Mouse (Mus musculus) CD4-positive naive resting alpha-beta T cell, adult 76 days (primary cell): ENCODE results near the gene Tubg1. TPM values are rescaled to one million over a fixed set of nuclear protein-coding genes. Genes with fewer than 3 reads are reported as not detected.

Source experiments
- total RNA-seq: library from RNA; stranded (reverse); gene quantifications from one replicate; pipeline ENCODE4 v1.2.4, GENCODE M21; 2023

Tubg1 gene
- 12.4 TPM for total RNA-seq

GRCm38 (mm10) chr11:101119761-101120544 is at the start of gene Tubg1, which contains the start of gene Retreg3:
Gene Tubg1 (plus strand): TSS chr11:101119938.
Gene Retreg3 (minus strand): TSS chr11:101119893.

GRCm38 (mm10) chr11:101078121-101078520 is 41.6 kb upstream of the Tubg1 start, which contains the start of gene Hsd17b1:
Gene Hsd17b1 (plus strand): TSS chr11:101078411.

GRCm38 (mm10) chr11:101082208-101083082 is 37.3 kb upstream of the Tubg1 start, which contains the start of gene Coasy:
Gene Coasy (plus strand): TSS chr11:101082565.

GRCm38 (mm10) chr11:101086756-101087681 is 32.7 kb upstream of the Tubg1 start, which contains the start of gene Mlx:
Gene Mlx (plus strand): TSS chr11:101087277.

GRCm38 (mm10) chr11:101095314-101096024 is 24.3 kb upstream of the Tubg1 start, which contains the start of gene Psmc3ip:
Gene Psmc3ip (minus strand): TSS chr11:101095436.

GRCm38 (mm10) chr11:101155728-101156371 is 36.1 kb downstream of the Tubg1 start, which contains the start of gene Tubg2:
Gene Tubg2 (plus strand): TSS chr11:101155907.

GRCm38 (mm10) chr11:101170354-101170810 is 50.6 kb downstream of the Tubg1 start, which contains the start of gene Cntnap1:
Gene Cntnap1 (plus strand): TSS chr11:101170523.

GRCm38 (mm10) chr11:101170811-101171610 is 51.3 kb downstream of the Tubg1 start, which contains the start of gene Plekhh3:
Gene Plekhh3 (minus strand): TSS chr11:101171351.

GRCm38 (mm10) chr11:101174851-101175628 is 55.3 kb downstream of the Tubg1 start, which contains the start of gene Ccr10:
Gene Ccr10 (minus strand): TSS chr11:101175443.

Other genes starting within 250 kb of the Tubg1 start
- 380 TPM for gene Stat3, start 180.4 kb upstream of the Tubg1 start, total RNA-seq
- gene Cavin1, start 149.1 kb upstream of the Tubg1 start, total RNA-seq: 0.15 TPM
- 7.9 TPM for gene Atp6v0a1, start 110.5 kb upstream of the Tubg1 start, total RNA-seq
- gene Naglu, start 49.9 kb upstream of the Tubg1 start, total RNA-seq: 10.0 TPM
- not detected for gene Hsd17b1, start 41.5 kb upstream of the Tubg1 start, total RNA-seq
- gene Coasy, start 37.4 kb upstream of the Tubg1 start, total RNA-seq: 11.0 TPM
- 31.3 TPM for gene Mlx, start 32.7 kb upstream of the Tubg1 start, total RNA-seq
- gene Psmc3ip, start 24.5 kb upstream of the Tubg1 start, total RNA-seq: 1.8 TPM
- gene Retreg3, start within 50 bp of the Tubg1 start, total RNA-seq: 78.0 TPM
- 1.7 TPM for gene Tubg2, start 36.0 kb downstream of the Tubg1 start, total RNA-seq
- 0.32 TPM for gene Cntnap1, start 50.6 kb downstream of the Tubg1 start, total RNA-seq
- 0.35 TPM for gene Plekhh3, start 51.4 kb downstream of the Tubg1 start, total RNA-seq
- gene Ccr10, start 55.5 kb downstream of the Tubg1 start, total RNA-seq: not detected
- 72.5 TPM for gene Ezh1, start 106.5 kb downstream of the Tubg1 start, total RNA-seq
- gene Ramp2, start 126.1 kb downstream of the Tubg1 start, total RNA-seq: not detected
- 73.4 TPM for gene Vps25, start 133.8 kb downstream of the Tubg1 start, total RNA-seq
- 1.8 TPM for gene Wnk4, start 140.6 kb downstream of the Tubg1 start, total RNA-seq
- not detected for gene Cntd1, start 159.1 kb downstream of the Tubg1 start, total RNA-seq
- gene Coa3, start 159.2 kb downstream of the Tubg1 start, total RNA-seq: 21.3 TPM
- gene Becn1, start 182.3 kb downstream of the Tubg1 start, total RNA-seq: 178 TPM
- 124 TPM for gene Psme3, start 196.3 kb downstream of the Tubg1 start, total RNA-seq
- gene Aoc2, start 205.1 kb downstream of the Tubg1 start, total RNA-seq: 17.0 TPM
- 1.00 TPM for gene Aoc3, start 210.7 kb downstream of the Tubg1 start, total RNA-seq
- gene G6pc, start 247.6 kb downstream of the Tubg1 start, total RNA-seq: not detected